Mouse (Mus musculus) MEL (cell line): ENCODE results near the gene Myf5. TPM values are rescaled to one million over a fixed set of nuclear protein-coding genes. Genes with fewer than 3 reads are reported as not detected.
A peak's percentile ranks its signal among the peaks of the same experiment; 100 is the strongest.

Experiments
- DNase-seq: peaks from one replicate; pipeline ENCODE4 v3.0.0; 2011; ENCODE audit warnings: low read depth, low spot score
- H3K27ac ChIP-seq: 2 replicates; pipeline ENCODE4 v1.5.1; 2012; ENCODE audit warnings: low read depth, mild to moderate bottlenecking, control low read depth, low read length, moderate library complexity; ENCODE audit not compliant: control insufficient read depth
- H3K27me3 ChIP-seq, 2 experiments: fragments of 150-350 bp in 1 of 2; sonication (generic) in 1 of 2; 2 replicates each; pipeline ENCODE4 v1.6.1; 2012; ENCODE audit warnings: low read length in 2 of 2, mild to moderate bottlenecking in 2 of 2, improper control_type of control experiment in 1 of 2, moderate library complexity in 1 of 2; ENCODE audit not compliant: insufficient read depth in 2 of 2, control insufficient read depth in 1 of 2
- H3K36me3 ChIP-seq, 2 experiments: 2 replicates each; pipeline ENCODE4 v1.6.1; 2012 to 2014; ENCODE audit warnings: low read length in 2 of 2, improper control_type of control experiment in 1 of 2, inconsistent platforms in 1 of 2, mild to moderate bottlenecking in 1 of 2; ENCODE audit not compliant: insufficient read depth in 2 of 2, control insufficient read depth in 1 of 2
- H3K4me1 ChIP-seq, 2 experiments: fragments of 150-350 bp in 1 of 2; sonication (generic) in 1 of 2; 2 replicates each; pipeline ENCODE4 v1.6.1; 2012; ENCODE audit warnings: low read length in 2 of 2, improper control_type of control experiment in 1 of 2, mild to moderate bottlenecking in 1 of 2; ENCODE audit not compliant: insufficient read depth in 2 of 2, control insufficient read depth in 1 of 2
- H3K4me3 ChIP-seq, 2 experiments: fragments of 150-350 bp in 1 of 2; sonication (generic) in 1 of 2; 2 replicates each; pipeline ENCODE4 v1.5.1; 2012; ENCODE audit warnings: low read depth in 2 of 2, low read length in 2 of 2, mild to moderate bottlenecking in 2 of 2, moderate library complexity in 2 of 2, control low read depth in 1 of 2, improper control_type of control experiment in 1 of 2; ENCODE audit not compliant: control insufficient read depth in 1 of 2, insufficient read depth in 1 of 2
- H3K79me2 ChIP-seq: 2 replicates; pipeline ENCODE4 v1.6.1; 2012; ENCODE audit warnings: mild to moderate bottlenecking, low read length, moderate library complexity; ENCODE audit not compliant: control insufficient read depth, poor library complexity, insufficient read depth
- H3K9ac ChIP-seq: 2 replicates; pipeline ENCODE4 v1.6.1; 2012; ENCODE audit warnings: low read depth, mild to moderate bottlenecking, control low read depth, low read length, moderate library complexity; ENCODE audit not compliant: control insufficient read depth, poor library complexity, severe bottlenecking
- H3K9me3 ChIP-seq: fragments of 150-350 bp; sonication (generic); replicated peaks from 2 replicates; pipeline ENCODE4 v1.6.1; 2012; ENCODE audit warnings: mild to moderate bottlenecking, low read length, improper control_type of control experiment, moderate library complexity; ENCODE audit not compliant: insufficient read depth
- CTCF ChIP-seq, 3 experiments: IDR thresholded peaks in 2 of 3; conservative IDR thresholded peaks in 1 of 3; 2 replicates each; pipeline ENCODE4 v1.5.1; 2011 to 2012; ENCODE audit warnings: low read length in 3 of 3, low read depth in 2 of 3, mild to moderate bottlenecking in 2 of 3, improper control_type of control experiment in 1 of 3, inconsistent platforms in 1 of 3, mixed read lengths in 1 of 3, moderate library complexity in 1 of 3; ENCODE audit not compliant: control insufficient read depth in 1 of 3, insufficient read depth in 1 of 3, poor library complexity in 1 of 3, severe bottlenecking in 1 of 3
- EP300 ChIP-seq, 2 experiments: IDR thresholded peaks; 2 replicates each; pipeline ENCODE4 v1.6.1; 2011; ENCODE audit warnings: improper control_type of control experiment in 2 of 2, low read length in 2 of 2, low read depth in 1 of 2, mild to moderate bottlenecking in 1 of 2
- ETS1 ChIP-seq: IDR thresholded peaks from 2 replicates; pipeline ENCODE4 v1.6.1; 2012; ENCODE audit warnings: low read depth, mild to moderate bottlenecking, inconsistent platforms, low read length, improper control_type of control experiment, moderate library complexity
- GABPA ChIP-seq: IDR thresholded peaks from 2 replicates; pipeline ENCODE4 v1.6.1; 2012; ENCODE audit warnings: low read depth, mild to moderate bottlenecking, inconsistent platforms, low read length, improper control_type of control experiment, moderate library complexity
- KAT2A ChIP-seq: conservative IDR thresholded peaks from 2 replicates; pipeline ENCODE4 v1.6.1; 2012; ENCODE audit warnings: low read depth, low read length, improper control_type of control experiment, inconsistent platforms
- MAFK ChIP-seq: IDR thresholded peaks from 2 replicates; pipeline ENCODE4 v1.6.1; 2011; ENCODE audit warnings: low read depth, mild to moderate bottlenecking, low read length, improper control_type of control experiment, borderline replicate concordance
- MAX ChIP-seq: IDR thresholded peaks from 2 replicates; pipeline ENCODE4 v1.6.1; 2011; ENCODE audit warnings: low read length, improper control_type of control experiment
- MXI1 ChIP-seq: IDR thresholded peaks from 2 replicates; pipeline ENCODE4 v1.6.1; 2011; ENCODE audit warnings: mild to moderate bottlenecking, low read depth, low read length, improper control_type of control experiment
- MYB ChIP-seq: IDR thresholded peaks from 2 replicates; pipeline ENCODE4 v1.6.1; 2011; ENCODE audit warnings: mild to moderate bottlenecking, low read depth, low read length, improper control_type of control experiment
- MYC ChIP-seq: IDR thresholded peaks from 2 replicates; pipeline ENCODE4 v1.6.1; 2011; ENCODE audit warnings: low read depth, mild to moderate bottlenecking, low read length, improper control_type of control experiment, moderate library complexity
- NRF1 ChIP-seq: IDR thresholded peaks from 2 replicates; pipeline ENCODE4 v1.6.1; 2014; ENCODE audit warnings: low read depth, mild to moderate bottlenecking, inconsistent platforms, low read length, improper control_type of control experiment, moderate library complexity; ENCODE audit not compliant: poor library complexity, insufficient read depth, severe bottlenecking
- POLR2A ChIP-seq, 2 experiments: IDR thresholded peaks; 2 replicates each; pipeline ENCODE4 v1.6.1; 2011 to 2012; ENCODE audit warnings: low read length in 2 of 2, mild to moderate bottlenecking in 2 of 2, control low read depth in 1 of 2, improper control_type of control experiment in 1 of 2, low read depth in 1 of 2, moderate library complexity in 1 of 2; ENCODE audit not compliant: control insufficient read depth in 1 of 2, insufficient read depth in 1 of 2, poor library complexity in 1 of 2
- RCOR1 ChIP-seq: IDR thresholded peaks from 2 replicates; pipeline ENCODE4 v1.6.1; 2012; ENCODE audit warnings: low read depth, mild to moderate bottlenecking, inconsistent platforms, low read length, improper control_type of control experiment
- SMC3 ChIP-seq: IDR thresholded peaks from 2 replicates; pipeline ENCODE4 v1.6.1; 2011; ENCODE audit warnings: low read depth, low read length, improper control_type of control experiment
- TCF12 ChIP-seq: IDR thresholded peaks from 2 replicates; pipeline ENCODE4 v1.6.1; 2014; ENCODE audit warnings: low read depth, mild to moderate bottlenecking, inconsistent platforms, low read length, improper control_type of control experiment, moderate library complexity
- USF2 ChIP-seq, 2 experiments: IDR thresholded peaks; 2 replicates each; pipeline ENCODE4 v1.6.1; 2011 to 2012; ENCODE audit warnings: improper control_type of control experiment in 2 of 2, low read length in 2 of 2, borderline replicate concordance in 1 of 2, inconsistent platforms in 1 of 2, low read depth in 1 of 2, mild to moderate bottlenecking in 1 of 2; ENCODE audit not compliant: insufficient read depth in 1 of 2
- ZC3H11A ChIP-seq: IDR thresholded peaks from 2 replicates; pipeline ENCODE4 v1.6.1; 2012; ENCODE audit warnings: low read depth, mild to moderate bottlenecking, inconsistent platforms, low read length, improper control_type of control experiment
- ZKSCAN1 ChIP-seq: IDR thresholded peaks from 2 replicates; pipeline ENCODE4 v1.6.1; 2012; ENCODE audit warnings: low read depth, mild to moderate bottlenecking, inconsistent platforms, low read length, improper control_type of control experiment, moderate library complexity
- ZMIZ1 ChIP-seq: IDR thresholded peaks from 2 replicates; pipeline ENCODE4 v1.6.1; 2012; ENCODE audit warnings: low read depth, mild to moderate bottlenecking, inconsistent platforms, low read length, improper control_type of control experiment, moderate library complexity
- ZNF384 ChIP-seq: IDR thresholded peaks from 2 replicates; pipeline ENCODE4 v1.6.1; 2012; ENCODE audit warnings: low read depth, mild to moderate bottlenecking, inconsistent platforms, low read length, improper control_type of control experiment
- polyA plus RNA-seq, 2 experiments: library from polyadenylated mRNA; stranded (reverse) in 1 of 2; unstranded in 1 of 2; fragments of >175 nt in 1 of 2; fragments of >200 nt in 1 of 2; gene quantifications; 2 replicates each; pipeline versions ENCODE4 v1.2.1 to v1.2.4; 2012; ENCODE audit warnings: low replicate concordance in 2 of 2, low read depth in 1 of 2; ENCODE audit not compliant: insufficient read length in 2 of 2, insufficient read depth in 1 of 2, missing spikeins in 1 of 2
- total RNA-seq: library from RNA; depleted of rRNA; stranded (reverse); fragments of 300-350 nt; gene quantifications from 2 replicates; pipeline ENCODE4 v1.2.3, GENCODE M21; 2012

Myf5 gene
- total and polyA plus RNA-seq, 3 experiments, result not detected

- Histone ChIP-seq H3K4me3 (no peak overlapping the region), H3K36me3 (no peaks in the 10 kb centered on the region), H3K27me3 (no peaks in the 10 kb centered on the region), H3K4me1 (no peaks in the 10 kb centered on the region), H3K9me3 (no peaks in the 10 kb centered on the region), H3K79me2 (no peaks in the 10 kb centered on the region), H3K27ac (no peak overlapping the region), H3K9ac (no peak overlapping the region)
- no peak for DNase-seq
- TF ChIP-seq POLR2A (IDR thresholded peaks at IDR 0.05; ENCODE audit: control insufficient read depth in 1 of 2, insufficient read depth in 1 of 2, low read depth in 1 of 2, low read length in 2 of 2, poor library complexity in 1 of 2) (no peak), USF2 (IDR thresholded peaks at IDR 0.05; ENCODE audit: borderline replicate concordance in 1 of 2, insufficient read depth in 1 of 2, low read depth in 1 of 2, low read length in 2 of 2) (no peak), NRF1 (no peak), CTCF (IDR thresholded peaks at IDR 0.05 in 2 of 3, conservative IDR thresholded peaks at IDR 0.05 in 1 of 3; ENCODE audit: control insufficient read depth in 1 of 3, insufficient read depth in 1 of 3, low read depth in 2 of 3, low read length in 3 of 3, poor library complexity in 1 of 3, severe bottlenecking in 1 of 3) (no peak), ZMIZ1 (no peak), GABPA (no peak), ETS1 (no peak), ZNF384 (no peak), KAT2A (no peak), MAX (no peak), EP300 (IDR thresholded peaks at IDR 0.05; ENCODE audit: low read depth in 1 of 2, low read length in 2 of 2) (no peak), ZC3H11A (no peak), MAFK (no peak), SMC3 (no peak), RCOR1 (no peak)
Measured at GRCm38 (mm10) chr10:107499656-107500055, 13.7 kb upstream of the Myf5 start.

- no peaks in the 10 kb centered on the region for H3K36me3 ChIP-seq
- H3K4me1 ChIP-seq, result no peaks in the 10 kb centered on the region
- no peak overlapping the region for H3K9ac ChIP-seq
- H3K4me3 ChIP-seq, result no peak overlapping the region
- TF ChIP-seq USF2 (IDR thresholded peaks at IDR 0.05; ENCODE audit: borderline replicate concordance in 1 of 2, insufficient read depth in 1 of 2, low read depth in 1 of 2, low read length in 2 of 2) (no peak), TCF12 (no peak), ZKSCAN1 (no peak), MYC (no peak), MYB (no peak), MAX (no peak), MAFK (no peak), MXI1 (no peak), NRF1 (no peak), ETS1 (no peak)
- peak; percentile 14 for DNase-seq
- H3K27me3 ChIP-seq, result no peaks in the 10 kb centered on the region
- no peak overlapping the region for H3K27ac ChIP-seq
- no peaks in the 10 kb centered on the region for H3K9me3 ChIP-seq
- no peaks in the 10 kb centered on the region for H3K79me2 ChIP-seq
Measured at GRCm38 (mm10) chr10:107496402-107496801, 10.5 kb upstream of the Myf5 start.
